Mouse (Mus musculus) bone marrow, adult 2 months (tissue): ENCODE data around the gene Ppp1r14b.

Source experiments
- CTCF ChIP-seq: fragments of 200-500 bp; IDR thresholded peaks from 2 replicates; pipeline ENCODE4 v1.5.1; 2011; ENCODE audit warnings: low read length, control low read depth; ENCODE audit not compliant: control insufficient read depth, insufficient read depth
- POLR2A ChIP-seq: fragments of 200-500 bp; IDR thresholded peaks from 2 replicates; pipeline ENCODE4 v1.6.1; 2011; ENCODE audit warnings: low read depth, mild to moderate bottlenecking, control low read depth, low read length, borderline replicate concordance; ENCODE audit not compliant: control insufficient read depth

DNA sequence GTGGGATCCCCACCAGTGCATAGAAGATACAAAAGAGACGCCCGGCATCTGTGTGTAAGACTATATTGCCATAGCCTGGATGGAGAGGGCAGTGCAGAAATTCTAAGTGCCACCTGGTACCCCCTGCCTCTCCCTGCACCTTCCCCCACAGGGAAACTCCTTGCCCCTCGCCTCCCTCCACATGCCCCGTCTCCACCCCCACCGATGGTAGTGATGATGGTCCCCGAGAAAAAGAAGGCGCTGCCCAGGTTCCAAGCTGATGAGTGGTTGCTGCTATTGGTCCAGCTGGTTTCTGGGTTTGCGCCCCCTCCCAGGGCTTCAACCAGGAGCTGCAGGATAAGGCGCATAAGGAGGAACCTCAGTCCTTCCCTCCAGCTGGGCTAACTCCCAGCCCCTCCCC lies 46.7 kb upstream of the Ppp1r14b start:
- TF ChIP-seq CTCF: no peak
- TF ChIP-seq POLR2A: no peak
